Mouse (Mus musculus): ENCODE results near the gene Myl6.
"Not testable (repeated sequence)": the region's sequence is repeated elsewhere in the genome, so short reads cannot be mapped to it uniquely, and the experiment has no call there.

Gene Myl6

DNA sequence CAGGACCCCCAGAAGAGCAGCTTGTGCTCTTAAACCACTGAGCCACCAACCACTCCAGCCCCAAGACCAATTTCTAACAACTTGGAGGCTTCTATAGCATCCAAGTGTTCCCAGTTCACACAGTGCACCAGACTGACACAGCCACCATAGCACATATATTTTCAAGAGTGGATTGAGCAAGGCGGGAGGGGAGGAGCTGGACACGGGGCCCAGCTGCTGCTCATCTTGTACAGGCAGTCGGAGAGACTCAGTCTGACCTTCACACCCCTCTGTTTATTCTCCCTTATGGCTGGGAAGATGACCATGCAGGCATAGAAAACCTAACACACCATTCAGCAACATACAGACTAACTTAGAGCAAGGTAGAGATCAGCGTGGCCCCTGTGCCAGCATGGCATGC lies 15.9 kb upstream of the Myl6 start:
- no peak for DNase-seq (ENCODE audit: low read depth, low spot score)

DNA sequence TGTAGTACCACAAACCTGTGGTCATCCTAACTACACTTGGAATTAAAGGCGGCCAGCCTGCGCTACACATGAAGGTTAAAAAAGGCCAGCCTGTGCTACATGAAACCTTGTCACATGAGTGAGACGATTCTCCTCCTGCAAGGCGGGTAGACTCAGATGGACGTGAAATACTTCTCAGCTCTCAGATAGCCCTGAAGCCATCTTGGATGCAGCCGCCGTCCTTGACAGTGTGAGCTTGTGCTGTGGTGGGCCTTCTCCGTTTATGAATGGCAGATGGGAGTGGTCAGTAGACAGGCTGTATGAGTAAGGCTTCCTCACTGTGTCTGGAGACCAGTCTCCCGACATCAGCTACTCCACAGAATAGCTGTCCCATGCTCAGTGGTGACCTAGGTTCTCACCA lies 15.3 kb upstream of the Myl6 start:
- DNase-seq (ENCODE audit: low read depth, low spot score) = no peak

DNA sequence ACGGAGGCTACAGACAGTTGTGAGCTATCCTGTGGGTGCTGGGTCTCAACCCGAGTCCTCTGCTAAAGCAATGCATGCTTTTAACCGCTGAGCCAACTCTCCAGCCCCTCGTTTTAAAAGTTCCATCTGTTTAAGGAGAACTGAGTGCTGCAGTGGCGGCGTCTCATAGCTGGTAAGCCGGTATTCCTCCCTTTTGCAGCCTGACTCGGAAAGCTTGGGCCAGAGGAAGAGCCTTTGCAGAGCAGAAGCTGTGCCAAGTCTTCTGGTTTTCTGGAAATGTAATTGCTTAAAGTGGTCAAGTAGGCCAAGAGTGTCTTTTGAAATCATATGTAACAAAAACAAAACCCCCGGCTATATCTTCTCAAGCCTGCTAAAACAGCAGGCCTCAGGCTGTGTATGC lies 14.3 kb upstream of the Myl6 start:
- DNase-seq (ENCODE audit: low read depth, low spot score) = no peak

DNA sequence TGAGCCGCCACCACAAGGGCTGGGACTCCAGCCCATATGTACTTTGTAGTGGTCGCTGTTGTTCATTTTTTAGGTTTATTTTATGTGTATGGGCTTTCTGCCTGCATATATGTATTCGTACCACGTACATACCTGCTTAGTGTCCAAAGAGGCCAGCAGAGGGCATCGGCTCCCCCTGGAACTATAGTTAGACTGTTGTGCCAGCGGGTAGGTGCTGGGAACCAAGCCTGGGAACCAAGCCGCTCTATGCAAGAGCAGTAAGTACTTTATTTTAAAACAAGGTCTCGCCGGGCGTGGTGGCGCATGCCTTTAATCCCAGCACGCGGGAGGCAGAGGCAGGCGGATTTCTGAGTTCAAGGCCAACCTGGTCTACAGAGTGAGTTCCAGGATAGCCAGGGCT lies 12.0 kb upstream of the Myl6 start:
- no peak for DNase-seq (ENCODE audit: low read depth, low spot score)

DNA sequence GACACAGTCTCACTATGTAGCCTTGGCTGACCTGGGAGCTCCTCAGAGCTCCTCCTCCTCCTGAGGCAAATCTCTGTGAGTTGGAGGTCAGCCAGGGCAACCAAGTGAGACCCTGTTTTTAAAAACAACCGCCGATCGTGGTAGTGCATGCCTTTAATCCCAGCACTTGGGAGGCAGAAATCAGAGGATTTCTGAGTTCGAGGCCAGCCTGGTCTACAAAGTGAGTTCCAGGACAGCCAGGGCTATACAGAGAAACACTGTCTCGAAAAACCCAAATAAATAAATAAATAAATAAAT lies 11.4 kb upstream of the Myl6 start:
- not testable (repeated sequence) for DNase-seq (ENCODE audit: low read depth, low spot score)

DNA sequence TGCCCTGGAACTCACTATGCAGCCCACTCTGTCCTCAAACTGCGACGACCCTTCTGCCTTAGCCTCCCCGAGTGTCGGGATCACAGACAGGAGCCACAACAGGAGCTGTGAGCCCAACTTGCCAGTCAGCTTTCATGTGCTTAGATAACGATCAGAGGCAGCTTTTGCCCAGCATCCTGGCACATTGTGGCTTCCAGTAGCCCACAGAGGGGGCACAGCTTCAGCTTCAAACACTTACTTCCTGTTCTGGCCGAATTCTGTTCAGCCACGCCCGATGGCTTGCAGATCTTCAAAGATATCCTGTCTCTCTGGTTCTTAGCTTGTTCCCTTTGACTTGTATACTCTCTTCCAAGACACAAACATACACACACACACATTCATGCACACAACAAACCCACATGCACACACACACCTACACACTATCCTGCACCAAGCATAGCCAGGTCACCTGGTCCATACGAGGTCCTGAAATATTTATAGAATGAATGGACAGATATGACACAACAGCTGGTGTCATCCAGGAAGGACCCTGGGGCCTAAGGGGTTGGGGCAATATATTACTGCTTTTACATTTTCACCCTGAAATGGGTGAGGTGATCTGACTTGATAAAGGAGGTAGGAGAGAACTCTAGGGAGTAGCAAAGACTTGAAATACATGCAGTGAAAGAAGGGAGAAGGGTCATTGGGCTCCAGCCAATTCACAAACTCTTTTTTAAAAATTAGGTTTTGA lies 10.9 kb upstream of the Myl6 start:
- DNase-seq (ENCODE audit: low read depth, low spot score) = no peak

DNA sequence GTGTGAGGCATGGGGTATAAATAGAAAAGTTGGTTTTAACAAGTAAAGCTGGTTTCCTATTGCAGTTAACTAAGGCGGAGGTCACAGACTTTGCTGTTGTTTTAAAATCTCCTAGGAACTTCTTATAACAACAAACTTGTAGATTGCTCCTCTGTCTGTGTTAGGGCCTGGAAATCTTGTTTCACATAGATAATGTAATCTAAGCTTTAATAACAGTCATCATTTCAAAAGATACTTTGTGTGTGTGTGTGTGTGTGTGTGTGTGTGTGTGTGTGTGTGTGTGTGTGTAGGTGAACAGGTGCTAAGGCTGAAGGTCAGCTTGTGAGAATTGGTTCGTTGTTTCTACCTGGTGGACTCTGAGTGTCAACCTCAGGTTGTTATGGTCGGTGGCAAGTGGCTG lies 10.1 kb upstream of the Myl6 start:
- no peak for DNase-seq (ENCODE audit: low read depth, low spot score)

DNA sequence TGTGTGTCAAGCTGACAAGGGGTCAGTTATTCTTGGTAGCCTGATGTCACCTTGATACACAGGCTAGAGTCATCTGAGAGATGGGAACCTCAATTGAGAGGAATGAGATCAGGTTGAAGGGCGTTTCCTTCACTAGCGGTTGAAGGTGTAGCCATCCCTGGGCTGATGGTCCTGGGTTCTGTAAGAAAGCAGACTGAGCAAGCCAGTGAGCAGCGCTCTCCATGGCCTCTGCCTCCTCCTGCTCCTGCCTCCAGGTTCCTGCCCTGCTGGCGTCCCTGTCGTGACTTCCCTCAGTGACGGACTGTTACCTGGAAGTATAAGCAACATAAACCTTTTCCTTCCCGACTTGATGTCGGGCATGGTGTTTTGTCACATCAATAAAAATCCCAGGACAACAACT lies 9.6 kb upstream of the Myl6 start:
- DNase-seq (ENCODE audit: low read depth, low spot score) = no peak

DNA sequence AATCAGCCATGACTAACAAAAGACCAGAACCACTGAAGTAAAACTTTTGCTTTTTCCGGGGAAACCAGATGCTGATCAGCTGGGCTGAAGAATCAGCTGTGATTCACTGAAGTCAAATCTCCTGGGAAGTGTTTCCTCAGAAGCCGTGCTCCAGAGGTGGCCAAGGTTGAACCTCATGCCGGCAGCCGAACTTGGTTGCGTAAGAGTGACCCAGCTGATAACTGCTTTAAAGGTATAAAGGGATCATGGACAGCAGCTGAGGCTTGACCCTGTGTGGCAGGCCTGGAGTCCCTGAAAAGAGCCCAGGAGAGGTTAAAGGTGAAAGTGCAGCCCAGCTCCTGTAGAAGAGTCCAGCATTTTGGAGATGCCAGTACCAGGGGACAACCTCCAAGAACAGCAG lies 8.4 kb upstream of the Myl6 start:
- DNase-seq (ENCODE audit: low read depth, low spot score) = no peak

DNA sequence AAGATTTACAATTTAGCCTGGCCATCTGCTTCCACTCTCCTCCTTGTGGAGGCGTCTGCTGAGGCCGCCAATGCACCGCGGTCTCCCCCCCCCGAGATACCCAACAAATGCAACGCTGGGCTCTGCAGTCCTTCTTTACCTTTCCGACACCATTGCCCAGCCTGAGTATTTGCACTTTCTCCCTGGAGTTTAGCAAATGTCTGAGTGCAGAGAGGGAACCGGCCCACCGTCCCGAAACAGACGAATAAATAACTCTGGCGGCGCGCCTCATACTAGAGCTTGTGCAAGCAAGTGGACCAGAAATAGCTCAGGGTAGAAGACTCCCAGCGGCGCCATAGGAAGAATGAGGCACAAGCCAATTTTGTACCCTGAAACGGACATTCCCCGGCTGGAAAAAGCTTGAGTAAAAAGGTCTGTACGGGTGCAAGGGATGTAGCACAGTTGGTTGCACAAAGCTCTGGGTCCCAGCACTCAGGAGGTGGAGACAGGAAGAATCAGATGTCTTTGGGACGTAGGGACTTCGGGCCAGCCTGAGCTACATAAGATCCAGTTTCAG lies 5.2 kb upstream of the Myl6 start:
- DNase-seq (ENCODE audit: low read depth, low spot score) = no peak

DNA sequence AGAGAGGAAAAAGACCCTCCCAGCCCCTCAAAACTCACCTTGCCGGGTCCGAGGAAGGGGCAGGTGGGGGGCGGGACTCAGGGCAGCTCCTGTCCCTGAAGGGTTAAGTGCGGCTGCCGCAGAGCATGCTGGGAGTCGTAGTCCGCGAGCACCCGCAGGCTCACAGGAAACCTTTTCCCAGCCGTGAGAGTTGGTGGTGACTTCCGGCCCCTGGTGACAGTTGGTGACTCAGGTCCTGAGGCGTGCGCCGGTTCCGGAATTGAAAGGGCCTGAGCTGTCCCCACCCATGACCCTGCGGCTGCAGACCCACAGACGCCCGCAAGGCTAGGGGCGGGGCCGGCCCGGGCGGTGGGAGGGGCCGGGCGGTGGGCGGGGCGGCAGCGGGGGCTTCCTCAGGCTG lies 4.6 kb upstream of the Myl6 start, which contains the start of gene Myl6b:
Gene Myl6b (minus strand): TSS at position 96 of the 400 bp plus-strand sequence.
- DNase-seq (ENCODE audit: low read depth, low spot score) = peak; percentile 88

DNA sequence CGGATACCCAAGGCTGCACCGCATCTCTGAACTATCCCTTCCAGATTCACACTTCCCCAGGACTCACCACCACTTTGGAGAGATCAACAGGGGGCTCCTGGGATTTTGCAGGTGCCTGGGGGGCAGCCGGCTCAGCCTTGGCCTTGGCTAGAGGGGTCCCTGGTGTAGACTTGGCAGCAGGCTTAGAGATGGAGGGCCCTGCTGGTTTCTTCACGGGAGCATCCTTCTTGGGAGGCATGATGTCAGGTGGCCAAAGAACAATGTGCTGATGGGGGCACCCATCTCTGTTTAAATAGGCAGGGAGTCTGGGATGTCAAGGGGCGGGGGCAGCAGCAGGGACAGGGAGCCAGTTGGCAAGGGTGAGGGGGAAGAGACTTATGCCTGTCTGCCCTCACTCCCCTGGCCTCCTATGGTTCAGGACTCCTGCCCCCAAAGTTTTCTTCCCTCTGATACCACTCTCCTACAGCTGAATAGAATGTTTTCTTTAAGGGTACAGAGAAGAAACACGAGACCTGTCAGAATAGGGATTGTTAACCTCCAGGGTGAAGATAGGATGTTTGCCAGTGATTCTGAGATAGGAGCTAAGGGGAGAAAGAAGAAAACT lies 3.3 kb upstream of the Myl6 start:
- DNase-seq (ENCODE audit: low read depth, low spot score) = no peak

DNA sequence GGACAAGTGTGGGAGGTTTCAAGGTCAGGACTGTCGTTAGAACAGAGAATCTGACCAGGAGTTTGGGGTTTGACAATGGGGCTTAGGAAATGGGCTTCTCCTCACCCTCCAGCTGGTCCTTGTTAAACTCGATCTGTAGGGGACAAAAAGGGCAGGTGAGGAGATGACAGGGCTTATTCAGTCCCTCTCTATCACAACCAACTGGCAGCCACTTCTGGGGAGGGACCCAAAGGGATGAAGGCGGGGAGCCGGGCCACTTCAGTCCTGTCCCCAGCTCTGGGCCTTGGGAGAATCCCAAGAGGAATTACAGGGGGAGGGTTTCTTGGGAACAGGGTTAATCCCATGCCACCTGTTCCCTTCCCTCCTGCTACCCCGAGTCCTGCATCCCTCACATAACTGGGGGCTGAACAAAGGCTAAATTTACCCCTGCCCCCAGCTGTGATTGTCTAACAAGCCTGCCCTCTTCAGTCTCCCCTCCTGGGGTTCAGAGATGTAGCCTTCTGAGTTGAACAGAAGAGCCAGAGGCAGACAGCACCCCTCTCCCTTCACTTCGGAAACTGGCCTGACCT lies 2.6 kb upstream of the Myl6 start:
- DNase-seq (ENCODE audit: low read depth, low spot score) = no peak

DNA sequence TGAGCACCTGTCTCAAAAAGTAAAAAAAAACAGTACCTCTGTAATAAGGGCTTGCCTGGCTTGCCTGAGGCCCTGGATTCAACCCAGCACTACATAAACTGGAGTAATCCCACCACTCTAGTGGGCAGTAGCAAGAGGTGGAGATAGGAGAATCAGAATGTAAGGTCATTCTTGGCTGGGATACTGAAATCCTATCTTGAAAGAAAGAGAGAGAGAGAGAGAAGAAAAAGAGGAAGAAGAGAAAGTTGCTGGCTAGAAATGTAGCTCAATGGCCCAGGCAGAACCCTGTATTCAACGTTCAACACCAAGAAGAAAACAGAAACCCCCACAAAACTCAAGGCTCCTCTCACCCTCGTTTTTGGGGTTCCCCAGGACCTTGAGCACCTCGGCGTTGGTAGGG lies 2.0 kb upstream of the Myl6 start:
- DNase-seq (ENCODE audit: low read depth, low spot score) = no peak

DNA sequence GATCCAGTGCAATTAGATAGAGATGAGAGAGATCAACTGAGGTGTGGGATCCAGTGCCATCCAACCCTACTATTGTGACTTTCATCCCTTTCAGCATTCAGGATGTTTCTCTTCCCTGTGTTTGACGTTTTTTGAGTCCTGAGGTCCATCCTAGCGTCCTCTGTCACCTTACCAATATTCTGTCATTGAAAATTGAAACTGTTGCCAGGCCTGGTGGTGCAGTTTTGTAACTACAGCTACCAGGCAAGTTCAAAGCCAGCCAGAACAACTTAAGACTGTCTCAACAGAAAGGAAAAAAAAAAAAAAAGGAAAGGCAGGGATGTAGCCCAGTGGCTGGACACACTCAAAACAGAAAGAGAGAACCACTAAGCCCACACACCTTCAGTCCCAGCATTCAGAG lies 1.3 kb upstream of the Myl6 start:
- no peak for DNase-seq (ENCODE audit: low read depth, low spot score)

DNA sequence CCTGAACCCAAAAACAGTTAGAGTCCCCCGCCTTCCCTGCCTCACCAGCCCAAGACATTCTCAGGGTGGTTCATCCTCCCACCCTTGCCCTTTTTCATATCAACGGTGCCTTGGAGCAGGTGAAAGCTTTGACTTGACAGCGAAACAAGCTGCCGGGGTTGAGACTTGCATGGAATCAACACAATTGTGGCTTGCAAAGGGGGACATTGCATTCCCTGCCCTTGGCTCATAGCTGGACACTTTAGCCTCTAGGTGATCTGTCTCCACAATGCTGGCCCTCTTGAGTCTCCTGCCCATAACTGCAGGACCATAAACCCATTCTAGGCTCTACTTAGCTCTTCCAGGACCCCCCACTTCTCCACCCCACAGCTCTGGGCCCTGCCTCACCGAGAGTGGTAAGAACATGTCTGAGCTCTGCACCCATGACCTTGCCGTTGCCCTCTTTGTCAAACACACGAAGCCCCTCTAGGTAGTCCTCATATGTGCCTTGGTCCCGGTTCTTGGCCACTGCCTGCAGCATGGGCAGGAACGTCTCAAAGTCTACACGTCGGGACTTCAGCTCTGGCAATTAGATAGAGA lies 811 bp upstream of the Myl6 start:
- no peak for DNase-seq (ENCODE audit: low read depth, low spot score)

DNA sequence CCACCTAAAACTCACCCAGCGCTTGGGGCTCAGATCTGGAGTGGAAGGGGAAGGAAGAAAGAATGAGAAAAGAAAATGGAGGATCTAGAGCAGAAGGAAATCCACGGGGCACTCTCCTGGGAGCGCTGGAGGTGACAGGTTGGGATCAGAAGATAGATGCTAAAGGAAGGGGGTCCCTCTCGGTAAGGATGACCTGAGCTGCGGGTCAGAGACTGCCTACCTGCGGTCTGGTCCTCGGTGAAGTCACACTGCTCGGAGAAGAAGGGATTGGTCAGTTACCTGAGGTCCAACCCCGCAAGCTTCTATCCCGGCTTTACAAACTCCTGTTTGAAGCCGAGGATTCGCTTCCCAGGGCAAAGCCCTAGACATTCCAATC lies 638 bp downstream of the Myl6 start:
- DNase-seq (ENCODE audit: low read depth, low spot score) = no peak

DNA sequence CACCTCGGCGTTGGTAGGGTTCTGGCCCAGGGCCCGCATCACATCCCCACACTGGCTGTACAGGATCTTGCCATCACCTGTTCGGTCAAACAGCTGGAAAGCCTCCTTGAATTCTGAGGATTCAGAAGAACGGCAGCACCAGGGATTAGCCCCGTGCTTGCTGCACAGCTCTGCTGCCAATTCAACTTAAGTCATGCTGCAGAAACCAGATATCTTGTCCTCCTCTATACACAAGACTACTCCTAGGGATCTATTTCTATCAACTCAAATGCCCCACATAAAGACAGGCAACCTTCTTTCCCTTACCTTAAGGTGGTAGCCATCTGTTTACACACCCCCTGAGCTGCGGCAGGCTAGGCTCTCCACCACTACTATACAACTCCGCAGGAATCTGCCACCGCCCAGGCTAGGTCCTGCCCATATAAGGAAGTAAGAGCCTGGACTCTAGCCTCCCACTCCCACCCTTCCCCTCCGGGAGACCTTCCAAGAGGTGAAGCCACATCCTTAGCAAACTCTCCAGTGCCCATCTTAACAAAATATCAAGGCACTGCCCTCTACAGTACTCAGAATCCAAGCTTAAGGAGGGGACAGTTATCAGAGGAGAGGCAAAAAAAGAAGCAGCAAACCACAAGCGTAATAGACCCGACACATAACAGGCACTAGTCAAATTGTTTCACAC lies 1.2 kb downstream of the Myl6 start:
- no peak for DNase-seq (ENCODE audit: low read depth, low spot score)

DNA sequence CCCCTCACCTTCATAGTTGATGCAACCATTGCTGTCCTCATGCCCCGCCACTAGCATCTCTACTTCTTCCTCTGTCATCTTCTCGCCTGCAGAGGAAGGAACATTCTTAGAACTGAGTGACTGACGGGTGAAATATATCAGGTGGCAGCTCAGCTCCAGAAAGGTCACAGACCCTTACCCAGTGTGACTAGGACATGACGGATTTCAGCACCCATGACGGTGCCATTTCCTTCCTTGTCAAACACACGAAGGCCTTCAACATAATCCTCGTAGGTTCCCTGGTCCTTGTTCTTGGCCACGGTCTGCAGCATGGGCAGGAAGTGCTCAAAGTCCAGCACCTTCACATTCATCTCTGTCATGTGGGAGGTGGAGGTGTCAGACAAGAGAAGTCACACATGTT lies 1.9 kb downstream of the Myl6 start:
- DNase-seq (ENCODE audit: low read depth, low spot score) = not testable (repeated sequence)

DNA sequence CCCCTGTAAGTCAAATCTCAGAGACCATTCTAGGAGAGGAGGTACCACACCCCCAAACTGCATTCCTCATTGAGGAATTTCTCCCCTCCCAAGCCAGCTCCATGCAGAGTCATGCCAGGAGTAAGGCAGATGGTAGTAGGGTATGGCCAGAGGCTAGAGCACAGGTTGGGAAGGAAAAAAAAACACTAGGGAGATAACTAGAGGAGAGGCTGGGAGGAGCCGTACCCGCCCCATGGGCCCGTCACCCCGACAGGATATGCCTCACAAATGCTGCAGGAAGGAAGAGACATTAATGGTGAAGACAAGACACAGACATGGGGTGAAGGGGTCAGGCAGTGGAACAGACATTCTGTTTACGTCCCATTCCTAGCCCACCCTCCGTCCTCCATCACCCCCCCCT lies 2.5 kb downstream of the Myl6 start:
- DNase-seq (ENCODE audit: low read depth, low spot score) = no peak

DNA sequence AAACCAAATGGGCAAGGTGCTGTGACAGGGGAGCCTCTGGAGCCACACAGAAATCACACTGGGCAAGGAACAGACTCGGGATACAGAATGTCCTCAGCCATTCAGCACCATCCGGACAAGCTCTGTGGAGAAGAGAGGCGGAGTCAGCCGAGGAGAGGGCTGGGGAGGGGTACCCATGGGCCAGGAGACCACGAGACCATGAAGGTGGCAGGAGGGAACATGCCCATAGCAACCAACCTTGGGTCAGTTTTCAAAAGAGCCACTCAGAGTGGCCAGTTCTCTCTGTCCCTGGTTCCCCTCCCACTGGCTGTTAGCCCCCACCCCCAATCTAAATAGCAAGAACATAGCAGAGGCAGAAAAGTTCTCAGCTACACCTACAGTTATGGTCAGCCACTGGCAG lies 3.0 kb downstream of the Myl6 start:
- DNase-seq (ENCODE audit: low read depth, low spot score) = no peak

DNA sequence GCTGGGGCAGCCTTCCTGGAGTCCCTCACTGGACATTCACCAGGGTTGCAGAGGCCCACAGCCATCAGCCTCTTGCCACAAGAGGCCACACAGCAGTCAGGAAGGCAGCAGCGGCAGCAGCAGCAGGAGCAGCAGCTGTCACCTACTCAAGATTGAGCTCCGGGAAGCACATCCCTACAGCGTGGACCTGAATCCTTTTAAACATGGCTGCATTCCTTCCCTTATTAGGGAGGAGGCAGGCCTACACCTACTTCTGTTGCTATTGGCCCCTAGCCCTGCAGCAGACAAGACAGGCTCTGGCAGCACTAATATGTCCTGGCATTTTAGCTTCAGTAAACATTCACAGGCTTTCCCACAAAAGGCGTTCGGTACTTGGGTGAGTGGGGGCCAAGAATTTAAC lies 3.7 kb downstream of the Myl6 start:
- no peak for DNase-seq (ENCODE audit: low read depth, low spot score)

Data from brain, embryonic 18.5 days (tissue).